Mouse (Mus musculus) liver, embryonic 14.5 days (tissue): Measurements from ENCODE around the gene Sfr1.

ENCODE experiments used
- CTCF ChIP-seq: IDR thresholded peaks from 2 replicates; pipeline ENCODE4 v1.5.1; 2016; ENCODE audit warnings: antibody characterized with exemption, low read depth, control low read depth
- EP300 ChIP-seq: IDR thresholded peaks from 2 replicates; pipeline ENCODE4 v1.6.1; 2016; ENCODE audit warnings: antibody characterized with exemption, low read depth

DNA sequence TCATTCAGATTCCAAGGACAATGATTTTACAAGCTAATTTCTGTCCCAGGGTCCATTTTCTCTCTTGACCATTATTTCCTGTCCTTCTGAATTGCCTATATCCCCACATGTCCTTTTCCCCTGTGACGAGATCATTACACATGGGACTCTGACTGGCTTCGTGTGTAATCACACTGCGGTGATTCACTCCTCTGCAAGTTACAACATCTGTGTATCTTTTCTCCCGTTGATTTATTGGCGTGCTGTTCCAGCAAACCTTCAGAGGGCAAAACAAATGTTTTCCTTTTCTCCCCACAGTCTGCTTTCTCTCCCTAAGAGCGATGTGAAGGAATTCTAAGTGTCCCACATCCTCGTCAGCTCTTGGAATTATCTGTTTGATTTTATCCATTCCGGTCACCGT lies 31.7 kb upstream of the Sfr1 start:
- no peak for TF ChIP-seq CTCF
- no peak for TF ChIP-seq EP300
